Mouse (Mus musculus): ENCODE measurements around the gene Gjd3.

DNA sequence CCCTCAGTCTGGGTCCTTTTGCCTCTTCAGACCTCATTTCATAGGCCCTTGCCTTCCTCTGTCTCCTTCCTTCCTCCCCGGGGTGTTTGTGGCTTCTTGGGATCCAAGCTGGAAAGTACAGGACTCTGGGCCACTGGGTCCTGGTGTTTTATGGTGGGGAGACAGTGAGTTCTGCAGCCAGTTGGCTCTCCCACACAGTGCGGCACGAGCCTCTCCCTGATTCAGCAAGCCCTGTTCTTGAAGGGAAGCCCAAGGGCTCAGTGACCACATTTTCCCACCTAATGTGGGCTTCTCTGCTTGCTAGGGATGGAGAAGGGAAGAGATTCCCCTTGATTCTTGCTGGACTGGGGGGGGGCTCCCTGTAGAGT is 40.3 kb downstream of the Gjd3 start:
- TF ChIP-seq CTCF (IDR thresholded peaks at IDR 0.05; ENCODE audit: control insufficient read depth, insufficient read depth, insufficient read length), result no peak
- TF ChIP-seq USF1 (IDR thresholded peaks at IDR 0.05; ENCODE audit: low read depth), result no peak
- TF ChIP-seq MYOG (IDR thresholded peaks at IDR 0.05; ENCODE audit: control insufficient read depth, extremely low read depth, insufficient read length), result no peak
- no peak for TF ChIP-seq FOSL1 (IDR thresholded peaks at IDR 0.05; ENCODE audit: insufficient read depth, low read length, poor library complexity, severe bottlenecking)
- TF ChIP-seq MAX (IDR thresholded peaks at IDR 0.05), result no peak
- no peak for TF ChIP-seq MYOD1 (IDR thresholded peaks at IDR 0.05; ENCODE audit: control insufficient read depth, insufficient read length, low read depth)
- no peak for TF ChIP-seq CEBPB (IDR thresholded peaks at IDR 0.05; ENCODE audit: low read depth)
